Mouse (Mus musculus) mouse embryonic stem cell (cell line): ENCODE measurements around the gene Stab2.

Experiments
- in situ Hi-C, 2 experiments: fragments of 300-500 bp; cut with MboI; formaldehyde crosslinking; loops; 1 replicate in 1 of 2; 3 replicates in 1 of 2; pipeline ENCODE4 v1.14.3; 2019 to 2020; ENCODE audit warnings: low sequenced_read_pairs in 2 of 2, low pct_unique_long_range_greater_than_20kb in 1 of 2, mixed read lengths in 1 of 2; ENCODE audit not compliant: unreplicated experiment in 1 of 2

Stab2 gene

DNA sequence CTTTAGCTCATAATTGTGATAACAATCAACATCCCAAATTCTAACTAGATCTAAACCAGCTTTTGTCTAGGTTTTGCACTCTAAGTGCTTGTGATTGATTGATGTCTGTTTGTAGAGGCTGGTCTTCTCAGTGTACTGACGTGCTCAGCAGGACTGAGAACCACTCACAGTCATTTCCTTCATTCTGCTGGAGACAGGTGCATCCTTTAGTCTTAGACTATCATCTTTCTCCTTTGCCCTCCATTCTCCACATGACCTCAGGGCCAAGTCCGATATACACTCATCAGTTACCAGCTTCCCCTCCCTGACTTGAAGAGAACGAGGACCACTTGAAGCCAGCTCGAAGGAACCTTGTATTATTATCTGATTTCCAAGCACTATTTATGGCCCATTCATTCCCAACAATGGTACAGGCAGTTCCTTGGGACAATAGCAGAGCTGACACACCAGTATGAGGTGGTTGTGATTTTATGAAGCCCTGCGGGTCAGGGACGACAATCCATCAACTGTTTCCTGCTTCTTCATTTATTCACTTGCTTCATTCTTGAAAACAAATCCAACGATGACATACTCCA lies 6.7 kb upstream of the Stab2 start:
- in situ Hi-C loops = no loop called here

DNA sequence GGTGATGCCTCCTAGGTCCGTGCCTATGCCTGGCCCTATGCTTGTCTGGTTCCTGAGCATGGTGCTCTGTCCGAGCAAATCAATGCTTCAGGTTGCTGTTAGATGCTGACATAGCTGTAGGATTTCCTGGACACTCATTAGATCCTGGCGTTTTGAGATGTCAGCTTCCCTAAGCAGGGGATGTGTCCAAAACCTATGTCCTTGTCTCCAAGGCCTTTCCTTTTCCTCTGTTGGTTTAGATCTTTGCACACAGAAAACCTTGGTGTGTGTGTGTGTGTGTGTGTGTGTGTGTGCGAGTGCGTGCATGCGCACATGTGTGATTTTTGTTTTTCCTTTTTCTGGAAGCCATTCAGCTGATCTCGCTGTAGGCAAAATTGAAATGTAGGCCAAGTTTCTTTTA lies 4.3 kb upstream of the Stab2 start:
- in situ Hi-C loops = no loop called here

DNA sequence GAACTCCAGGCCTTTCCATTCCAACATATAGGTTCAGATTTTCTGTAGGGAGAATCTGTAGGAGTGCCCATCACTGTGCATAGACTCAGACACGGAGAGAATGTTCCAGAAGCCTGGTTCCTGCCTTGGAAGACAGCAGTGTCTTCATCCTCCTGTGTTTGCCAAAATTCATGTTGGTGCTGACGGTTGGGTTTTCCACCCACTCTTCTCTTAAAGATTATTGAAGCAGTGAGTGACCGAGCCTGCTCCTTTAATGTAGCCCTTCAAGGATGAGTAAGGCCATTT lies 332 bp upstream of the Stab2 start:
- in situ Hi-C loops = no loop called here

DNA sequence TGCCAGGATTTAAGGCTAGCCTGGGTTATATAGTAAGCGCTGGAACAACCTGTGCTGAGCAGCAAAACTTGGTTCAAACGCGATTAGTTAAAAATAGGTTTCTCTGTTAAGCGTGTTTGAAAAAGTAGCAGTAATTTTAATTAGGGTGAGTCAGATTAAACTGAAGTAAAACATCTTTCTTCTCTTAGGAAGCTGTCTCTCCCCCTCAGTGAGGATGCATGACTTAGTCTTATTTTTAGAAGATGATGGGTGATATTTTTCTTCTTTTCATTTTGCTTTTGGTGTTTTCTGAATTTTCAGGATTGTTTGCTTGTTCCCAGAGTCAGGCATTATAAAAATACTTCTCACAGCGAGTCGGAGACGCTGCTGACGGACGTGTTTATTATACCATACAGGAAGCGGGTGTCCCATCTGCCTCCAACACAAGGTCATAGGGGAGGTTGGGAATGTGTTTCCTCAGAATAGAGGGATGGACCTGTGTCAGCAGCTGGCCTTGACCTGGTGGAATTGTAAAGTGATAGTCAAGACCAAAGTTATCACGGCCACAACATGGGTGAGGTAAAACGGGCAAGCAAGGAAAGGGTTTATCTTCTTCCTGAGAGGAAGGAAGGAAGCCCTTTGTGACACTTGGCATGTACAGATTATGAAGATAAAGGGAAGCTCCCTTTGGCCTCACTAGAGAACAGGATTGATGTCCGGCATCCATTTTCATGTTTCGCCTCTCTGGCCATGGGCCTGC lies 15.4 kb downstream of the Stab2 start:
- in situ Hi-C loops = no loop called here

DNA sequence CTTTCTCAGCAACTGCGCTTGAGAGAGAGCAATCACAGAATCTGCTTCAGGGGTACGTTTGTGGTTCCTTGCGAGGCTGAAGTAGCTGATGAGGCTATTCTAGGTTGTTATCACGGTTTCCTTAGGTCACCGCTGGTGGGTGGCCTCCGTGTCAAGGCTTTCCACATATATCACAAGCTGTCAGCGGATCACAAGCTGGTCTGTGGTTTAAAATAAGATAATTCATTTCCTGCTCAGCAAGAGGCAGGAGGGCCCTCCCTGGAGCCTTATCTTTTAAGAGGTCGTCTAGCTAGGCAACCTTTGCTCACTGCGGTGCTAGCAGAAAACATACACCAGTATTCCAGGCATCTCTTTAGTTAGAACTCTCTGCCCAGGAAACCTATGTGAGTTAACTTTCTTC lies 17.2 kb downstream of the Stab2 start:
- in situ Hi-C loops = no loop called here

DNA sequence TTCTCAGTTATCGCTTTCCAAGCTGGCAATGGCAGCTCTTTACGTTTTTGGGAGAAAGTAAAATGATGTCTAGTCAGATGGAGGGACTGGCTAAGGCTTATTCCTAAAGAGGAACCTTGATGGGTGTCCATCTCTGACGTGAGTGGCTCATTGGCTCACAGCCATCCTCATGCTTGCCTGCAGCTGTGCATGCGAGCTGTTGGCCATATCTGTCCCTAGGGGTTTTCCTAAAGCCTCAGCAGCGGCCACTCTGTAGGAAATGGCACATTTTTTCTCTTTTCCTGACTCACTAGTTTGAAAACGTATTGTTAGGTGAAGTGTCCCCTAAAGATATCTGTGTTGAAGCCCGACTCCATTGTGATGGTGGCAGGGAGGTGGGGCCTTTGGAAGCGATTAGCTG lies 18.0 kb downstream of the Stab2 start:
- in situ Hi-C loops = no loop called here

DNA sequence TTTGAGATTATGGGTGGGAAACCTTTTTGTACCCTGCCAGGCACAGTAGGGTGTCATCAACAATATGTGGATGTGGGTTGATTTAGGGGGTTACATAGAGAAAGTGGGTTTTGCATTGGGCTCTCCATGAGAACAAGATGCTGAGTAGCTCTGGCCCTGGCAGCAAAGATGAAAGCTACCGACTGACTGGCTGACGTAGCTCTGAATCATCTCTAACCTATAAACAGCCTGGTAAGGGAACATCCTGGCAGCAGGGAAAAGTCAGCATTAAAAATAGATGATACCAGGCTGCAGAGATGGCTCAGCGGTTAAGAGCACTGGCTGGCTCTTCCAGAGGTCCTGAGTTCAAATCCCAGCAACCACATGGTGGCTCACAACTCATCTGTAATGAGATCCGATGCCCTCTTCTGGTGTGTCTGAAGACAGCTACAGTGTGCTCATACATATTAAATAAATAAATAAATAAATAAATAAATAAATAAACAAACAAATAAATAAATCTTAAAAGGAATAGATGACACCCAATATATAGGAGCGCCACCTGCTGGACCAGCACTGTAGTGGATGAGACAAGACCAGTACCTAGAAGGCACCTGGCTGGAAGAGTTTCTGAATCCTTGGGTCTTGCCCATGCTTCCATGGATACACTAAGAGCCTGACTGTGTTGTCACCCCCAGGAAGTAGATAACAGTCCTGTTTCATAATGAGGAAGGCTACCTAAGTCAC lies 31.7 kb downstream of the Stab2 start:
- in situ Hi-C loops = no loop called here

DNA sequence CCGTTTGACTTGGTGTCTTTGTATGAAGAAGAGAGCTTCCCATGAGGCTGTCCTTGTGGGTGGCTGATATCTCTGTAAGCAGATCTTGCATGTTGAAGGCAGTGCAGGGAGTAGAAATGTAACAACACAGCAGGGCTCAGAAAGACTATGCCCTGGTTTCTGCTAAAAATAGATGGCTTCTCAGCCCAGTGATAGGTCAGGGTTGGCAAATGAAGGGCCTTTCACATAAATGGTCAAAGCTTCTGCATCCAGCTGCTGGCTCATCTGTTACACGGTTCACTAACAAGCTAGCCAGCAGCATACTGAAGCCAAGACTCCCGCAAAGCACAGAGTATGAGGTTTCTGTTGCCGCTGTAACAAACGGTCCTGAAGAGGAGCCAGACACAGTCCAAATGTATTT lies 34.5 kb downstream of the Stab2 start:
- in situ Hi-C loops = no loop called here

DNA sequence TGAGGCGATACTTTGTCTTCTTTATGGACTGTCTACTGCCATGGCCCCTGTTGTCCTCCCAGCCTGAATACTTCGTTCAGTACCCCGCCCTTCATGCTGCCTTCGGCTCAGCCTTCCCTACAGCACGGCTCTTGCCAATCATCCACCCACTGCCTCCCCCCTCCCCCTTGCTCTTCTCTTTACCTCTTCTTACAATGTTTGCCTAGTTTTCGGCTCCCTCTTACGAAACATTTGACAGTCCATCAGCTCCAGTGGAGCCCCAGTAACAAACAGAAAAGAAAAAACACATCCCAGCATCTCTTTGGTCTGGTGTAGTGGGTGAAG lies 35.4 kb downstream of the Stab2 start:
- in situ Hi-C loops = no loop called here

DNA sequence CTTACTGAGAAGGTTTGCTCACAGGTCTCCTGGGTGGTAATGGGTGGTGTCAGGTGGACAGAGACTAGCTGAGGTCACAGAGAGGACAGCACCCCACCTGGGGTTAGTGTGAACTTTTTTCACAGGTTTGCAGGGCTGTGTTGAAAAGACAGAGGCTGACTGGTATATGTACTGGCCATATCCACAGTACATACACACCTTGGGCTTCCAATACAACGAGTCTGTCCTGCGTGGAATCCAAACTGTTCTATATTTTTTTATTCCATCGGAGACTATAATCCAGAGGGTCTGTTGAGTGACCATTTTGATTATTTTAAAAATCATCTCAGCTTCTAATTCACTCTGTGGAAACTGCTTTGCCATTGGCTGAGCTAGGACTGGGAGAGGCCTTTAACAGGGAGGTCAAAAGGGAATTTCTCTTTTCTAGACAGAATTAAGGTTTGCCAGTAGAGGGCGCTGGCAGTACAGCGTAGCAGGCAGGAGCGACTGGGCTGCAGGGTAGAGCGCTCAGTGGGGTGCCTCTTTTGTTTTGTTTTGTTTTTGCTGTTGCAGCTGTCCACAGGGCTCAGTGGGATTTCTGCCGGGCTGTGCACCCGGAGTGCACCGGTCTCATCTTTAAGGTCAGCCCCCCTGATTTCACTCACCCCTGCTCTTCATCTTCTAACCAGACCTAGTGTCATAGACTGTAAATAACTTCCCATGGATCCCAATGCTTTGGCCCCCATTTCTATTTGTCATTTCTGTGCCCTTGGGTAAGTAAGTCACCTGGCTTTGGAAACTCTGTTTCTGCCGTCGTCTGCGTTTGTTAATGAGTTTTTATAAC lies 35.9 kb downstream of the Stab2 start:
- in situ Hi-C loops = no loop called here

DNA sequence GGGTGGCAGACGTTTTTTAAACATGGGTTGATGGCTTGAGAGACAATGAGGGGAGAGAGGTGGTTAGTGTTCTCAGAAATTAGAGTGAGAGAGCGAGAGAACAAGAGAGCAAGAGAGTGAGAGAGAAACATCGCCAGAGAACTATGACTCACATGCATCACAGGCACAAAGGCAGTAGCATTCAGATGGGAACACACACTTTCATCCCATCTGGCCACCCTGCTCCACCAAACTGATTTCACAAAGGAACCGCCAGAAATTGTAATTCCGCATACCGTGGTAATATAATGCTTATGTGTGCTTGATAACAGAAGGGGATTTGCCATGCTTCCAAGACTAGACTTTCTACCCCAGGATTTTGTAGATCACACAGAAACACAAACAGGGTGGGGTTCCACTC lies 38.5 kb downstream of the Stab2 start:
- in situ Hi-C loops = no loop called here

DNA sequence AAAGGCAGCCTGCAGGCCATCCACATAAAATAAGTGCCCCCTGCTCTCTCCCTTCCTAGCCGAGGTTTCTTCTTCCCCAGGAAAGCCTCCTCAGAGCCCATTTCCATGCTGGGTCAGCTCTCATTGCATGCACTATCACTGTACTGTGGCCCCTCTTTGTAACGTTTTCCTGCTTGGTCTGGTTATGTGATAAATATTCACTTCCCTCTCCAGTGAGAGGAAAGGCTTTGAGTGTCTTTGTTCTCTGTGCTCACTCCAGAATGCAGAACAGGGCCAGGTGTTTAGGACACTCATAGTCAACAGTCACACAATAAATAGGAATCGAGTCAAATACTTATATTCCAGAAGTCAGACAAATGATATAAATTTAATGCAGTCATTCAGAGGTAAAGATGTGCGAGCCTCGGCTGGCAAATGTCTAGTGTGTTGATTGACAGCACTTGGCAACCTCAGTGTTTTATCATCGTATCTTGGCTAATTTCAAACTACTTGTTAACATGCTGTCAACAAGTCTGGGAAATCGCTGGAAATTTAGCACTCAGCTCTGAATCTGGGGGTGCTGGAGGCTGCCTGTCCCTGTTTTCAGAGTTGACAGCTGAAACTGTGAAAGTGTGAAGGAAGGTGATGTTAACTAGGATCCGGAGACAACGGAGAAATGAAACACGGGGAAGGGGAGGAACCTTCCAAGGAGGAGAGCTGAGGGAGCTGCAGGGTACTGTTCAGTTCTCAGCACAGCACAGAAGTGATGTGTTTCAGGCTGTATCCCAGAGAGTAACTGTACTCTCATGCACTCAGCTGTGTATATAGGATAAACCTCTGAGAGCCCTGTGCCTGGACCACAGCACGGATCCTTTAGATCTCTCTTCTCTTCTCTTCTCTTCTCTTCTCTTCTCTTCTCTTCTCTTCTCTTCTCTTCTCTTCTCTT lies 46.0 kb downstream of the Stab2 start:
- in situ Hi-C loops = no loop called here

DNA sequence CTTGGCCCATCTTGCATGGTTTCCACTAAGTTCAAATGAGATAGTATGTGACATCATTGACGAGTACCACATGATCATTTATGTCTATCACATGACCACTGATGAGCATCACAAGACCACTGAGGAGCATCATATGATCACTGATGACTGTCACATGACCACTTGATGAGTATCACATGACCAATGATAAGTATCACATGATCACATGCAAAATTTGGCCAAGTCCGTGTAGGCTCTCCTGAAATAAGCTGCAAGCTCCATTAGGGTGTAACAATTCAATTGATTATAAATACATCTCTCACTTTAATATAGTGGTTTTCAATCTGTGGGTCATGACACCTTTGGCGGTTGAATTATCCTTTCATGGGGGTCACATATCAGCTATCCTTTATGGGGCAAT lies 52.5 kb downstream of the Stab2 start:
- in situ Hi-C loops = no loop called here

DNA sequence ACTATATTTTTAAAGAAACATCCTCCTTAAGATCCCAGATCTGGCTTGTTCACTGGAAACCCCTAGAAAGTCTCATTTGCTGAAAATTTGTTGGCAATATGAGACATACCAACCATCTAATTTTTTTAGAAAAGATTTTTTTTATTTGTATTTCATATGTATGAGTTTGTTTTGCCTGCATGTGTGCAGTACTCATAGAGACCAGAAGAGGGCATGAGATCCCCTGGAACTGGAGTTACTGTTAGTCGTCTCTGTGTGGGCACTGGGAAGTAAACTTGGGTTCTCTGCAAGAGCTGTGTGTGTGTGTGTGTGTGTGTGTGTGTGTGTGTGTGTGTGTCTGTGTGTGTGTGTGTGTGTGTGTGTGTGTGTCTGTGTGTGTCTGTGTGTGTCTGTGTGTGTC lies 55.1 kb downstream of the Stab2 start:
- in situ Hi-C loops = no loop called here

DNA sequence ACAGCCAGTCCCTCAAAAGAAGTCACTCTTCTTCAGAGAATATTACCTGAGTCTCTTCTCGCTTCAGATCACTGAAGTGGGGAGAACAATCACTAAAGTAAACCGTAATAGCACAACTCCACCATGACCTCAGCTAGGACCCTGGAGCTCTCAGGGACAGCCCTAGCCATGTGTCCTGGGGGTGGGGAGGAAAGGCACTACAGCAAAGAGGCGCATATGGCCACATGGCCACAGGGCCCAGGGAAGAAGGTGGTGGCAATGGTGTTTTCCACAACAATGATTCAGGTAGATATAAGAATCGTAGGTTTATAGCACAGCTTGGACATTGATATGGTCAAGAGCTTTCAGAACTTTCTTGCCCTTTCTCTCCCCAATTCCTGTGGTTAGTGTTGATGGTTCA lies 57.0 kb downstream of the Stab2 start:
- in situ Hi-C loops = no loop called here

DNA sequence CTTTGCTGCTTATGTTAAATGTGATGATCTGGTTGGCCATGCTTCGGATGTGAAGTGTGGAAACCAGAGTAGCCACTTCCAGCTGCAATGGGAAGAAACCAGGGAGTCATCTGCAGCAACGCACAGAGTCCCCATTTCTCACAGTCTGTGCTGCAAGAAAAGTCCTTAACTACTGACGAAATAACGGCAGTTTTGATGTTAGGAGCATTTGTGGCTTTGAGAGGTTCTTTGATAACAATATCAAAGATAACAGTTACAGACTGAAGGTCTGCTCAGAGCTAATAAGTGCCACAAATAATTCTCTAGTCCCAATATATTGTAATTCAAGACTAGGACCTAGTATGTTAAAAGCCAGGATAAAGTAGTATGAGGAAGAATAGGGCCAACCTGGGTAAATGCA lies 57.9 kb downstream of the Stab2 start:
- in situ Hi-C loops = no loop called here

DNA sequence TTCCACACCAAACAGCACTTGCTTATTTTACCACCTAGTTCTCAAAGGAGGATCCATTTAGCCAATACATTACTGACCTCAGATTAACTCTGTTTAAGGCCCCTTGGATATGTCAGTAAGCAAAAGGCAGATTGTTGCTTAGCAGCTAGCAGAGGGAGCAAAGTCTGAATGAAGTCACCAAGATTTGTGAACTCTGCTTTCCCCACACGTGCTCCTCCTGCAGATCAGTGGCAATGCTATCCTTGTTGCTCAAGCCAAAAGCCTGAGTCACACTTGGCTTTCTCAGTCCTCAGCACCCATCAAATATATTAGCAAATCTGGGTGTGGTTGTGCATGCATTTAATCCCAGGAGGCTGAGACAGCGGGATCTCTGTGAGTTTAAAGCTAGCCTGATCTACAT lies 60.3 kb downstream of the Stab2 start:
- in situ Hi-C loops = no loop called here

DNA sequence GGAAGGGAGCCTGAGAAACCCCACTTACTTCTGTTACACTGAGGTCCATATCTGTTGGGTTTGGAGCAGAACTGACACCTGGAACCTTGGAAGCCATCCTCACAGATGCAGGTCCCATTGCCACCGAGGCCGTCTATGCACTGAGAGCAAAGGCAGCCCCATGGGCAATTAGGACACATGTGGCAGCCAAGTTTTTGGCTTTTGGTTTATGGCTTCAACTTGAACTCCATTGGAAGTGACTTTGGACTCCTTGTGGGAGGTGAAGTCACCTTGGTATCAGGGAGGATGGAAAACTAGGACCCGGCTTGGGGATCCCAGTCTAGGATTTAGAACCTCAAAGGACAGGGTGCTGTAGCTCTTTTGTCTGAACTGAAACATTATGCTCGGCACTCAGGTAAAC lies 67.2 kb downstream of the Stab2 start:
- in situ Hi-C loops = no loop called here

DNA sequence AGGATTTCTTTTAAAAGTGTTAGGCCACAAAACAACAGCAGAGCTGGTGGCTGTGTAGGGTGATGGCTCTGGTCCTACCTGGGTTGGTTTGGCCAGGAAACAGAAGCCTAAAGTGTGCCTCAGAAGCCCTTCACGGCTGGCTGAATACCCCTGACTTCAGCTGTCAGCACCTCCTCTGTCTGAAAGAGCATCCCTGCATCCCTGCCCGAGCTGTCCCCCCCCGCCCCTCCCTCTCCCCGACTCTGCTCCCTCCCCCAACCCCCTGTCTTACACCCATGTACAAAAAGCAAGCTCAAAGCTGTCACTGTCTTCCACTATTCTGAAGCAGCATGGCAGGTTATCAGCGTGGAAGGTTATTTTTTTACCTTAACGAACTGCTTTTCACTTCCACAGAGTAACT lies 73.4 kb downstream of the Stab2 start:
- in situ Hi-C loops = no loop called here
